Mouse (Mus musculus) liver, postnatal 0 days (tissue): Measurements from ENCODE around the gene Fam189a1.

Experiments used
- CTCF ChIP-seq: sonication (generic); IDR thresholded peaks from 2 replicates; pipeline ENCODE4 v1.5.1; 2016; ENCODE audit warnings: antibody characterized with exemption, low read depth
- EP300 ChIP-seq: IDR thresholded peaks from 2 replicates; pipeline ENCODE4 v1.6.1; 2016; ENCODE audit warnings: antibody characterized with exemption, low read depth, mild to moderate bottlenecking

- TF ChIP-seq EP300 (no peak), CTCF (no peak)
Measured at GRCm38 (mm10) chr7:64884187-64884862, 272.0 kb downstream of the Fam189a1 start.
